ENCODE assay signal across 23 mouse cellular contexts in the genomic region with DNA sequence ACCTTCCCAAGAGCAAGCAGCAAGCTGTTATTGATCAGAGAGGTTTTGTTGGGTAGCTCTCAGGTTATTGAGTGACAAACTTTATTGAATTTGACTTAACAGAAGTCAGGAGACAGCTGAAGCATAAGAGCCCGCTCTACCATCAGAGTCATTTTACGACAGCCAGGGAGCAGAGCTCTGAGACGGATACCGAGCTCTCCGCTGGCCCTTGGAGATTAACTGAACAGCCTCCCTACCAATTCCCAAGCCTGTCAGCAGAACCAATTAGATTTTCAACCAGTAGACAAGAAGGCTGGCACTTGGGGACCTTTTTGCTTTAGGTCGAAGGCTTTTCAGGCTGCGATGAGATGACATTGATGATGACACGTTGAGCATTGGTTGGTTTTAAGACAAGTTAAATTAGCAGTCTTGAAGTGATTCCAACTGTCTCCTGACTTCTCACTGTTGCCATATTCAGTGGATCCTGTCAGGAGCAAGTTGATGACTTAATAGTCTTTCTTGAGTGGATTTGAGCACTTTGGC.
DNase-seq lines count a peak whose midpoint lies in the region; ATAC-seq and TF ChIP-seq lines count a peak whose summit lies in the region.
"Had no signal": no experiment of that assay in that cellular context is flagged by ENCODE, and none has a peak within 500 bp of the region (broad histone marks: within the 10 kb centered on the region; RNA-seq: fewer than 3 reads in every experiment).

No protein-coding gene starts in this region.

- H3K4me2 ChIP-seq in forebrain, embryonic 14.5 days (ENCODE audit: low read length): no peak overlapping the region
- H3K4me2 ChIP-seq in forebrain, embryonic 11.5 days (ENCODE audit: low read depth, low read length, severe bottlenecking): no peak overlapping the region
- H3K4me2 ChIP-seq in midbrain, embryonic 11.5 days: no peak overlapping the region
- no peak overlapping the region for H3K4me2 ChIP-seq in midbrain, postnatal 0 days (ENCODE audit: low read depth, low read length, poor library complexity, severe bottlenecking)
- H3K4me2 ChIP-seq: heart, embryonic 11.5 days; hindbrain, embryonic 12.5 days; hindbrain, embryonic 15.5 days had no signal

- no peak for ATAC-seq in forebrain, embryonic 14.5 days
- no peak for ATAC-seq in forebrain, embryonic 11.5 days (replicated peaks; ENCODE audit: low FRiP score)
- no peak for ATAC-seq in midbrain, embryonic 11.5 days (ENCODE audit: low FRiP score)
- ATAC-seq in midbrain, postnatal 0 days (ENCODE audit: low FRiP score): no peak
- ATAC-seq: intestine, postnatal 0 days; Patski had no signal

- H3K4me1 ChIP-seq in forebrain, embryonic 14.5 days (ENCODE audit: control insufficient read depth, insufficient read depth, low read length): no peaks in the 10 kb centered on the region
- no peaks in the 10 kb centered on the region for H3K4me1 ChIP-seq in forebrain, embryonic 11.5 days (replicated peaks; ENCODE audit: control insufficient read depth, insufficient read depth, low read length)
- no peaks in the 10 kb centered on the region for H3K4me1 ChIP-seq in midbrain, embryonic 11.5 days (ENCODE audit: control insufficient read depth, insufficient read depth, low read length)
- no peaks in the 10 kb centered on the region for H3K4me1 ChIP-seq in midbrain, postnatal 0 days (ENCODE audit: insufficient read depth, low read length)
- H3K4me1 ChIP-seq: hindbrain, embryonic 12.5 days; hindbrain, embryonic 15.5 days had no signal

- H3K27me3 ChIP-seq in forebrain, embryonic 14.5 days (replicated peaks; ENCODE audit: control insufficient read depth, insufficient read depth, low read length): no peaks in the 10 kb centered on the region
- H3K27me3 ChIP-seq in forebrain, embryonic 11.5 days (ENCODE audit: control insufficient read depth, insufficient read depth, low read length): no peaks in the 10 kb centered on the region
- no peaks in the 10 kb centered on the region for H3K27me3 ChIP-seq in midbrain, embryonic 11.5 days (ENCODE audit: control insufficient read depth, insufficient read depth, low read length)
- no peaks in the 10 kb centered on the region for H3K27me3 ChIP-seq in midbrain, postnatal 0 days (ENCODE audit: insufficient read depth, low read length)
- H3K27me3 ChIP-seq: CH12.LX; hindbrain, embryonic 12.5 days; hindbrain, embryonic 15.5 days; Patski had no signal

- WGBS in forebrain, embryonic 14.5 days: 85% methylated on average over 8 of the region's 8 CpGs
- WGBS in forebrain, embryonic 11.5 days: 78% methylated on average over 8 of the region's 8 CpGs
- WGBS in midbrain, embryonic 11.5 days: 79% methylated on average over 8 of the region's 8 CpGs
- WGBS in midbrain, postnatal 0 days: 52% methylated on average over 8 of the region's 8 CpGs

- H3K9me3 ChIP-seq in forebrain, embryonic 14.5 days (replicated peaks; ENCODE audit: control insufficient read depth, low read length): no peaks in the 10 kb centered on the region
- H3K9me3 ChIP-seq in forebrain, embryonic 11.5 days (ENCODE audit: control insufficient read depth, low read length): no peaks in the 10 kb centered on the region
- H3K9me3 ChIP-seq in midbrain, embryonic 11.5 days (ENCODE audit: control insufficient read depth, low read length): no peaks in the 10 kb centered on the region
- no peaks in the 10 kb centered on the region for H3K9me3 ChIP-seq in midbrain, postnatal 0 days (ENCODE audit: low read length)
- H3K9me3 ChIP-seq: G1E; hindbrain, embryonic 12.5 days; hindbrain, embryonic 15.5 days had no signal

- no peak overlapping the region for H3K9ac ChIP-seq in forebrain, embryonic 14.5 days (ENCODE audit: low read length)
- H3K9ac ChIP-seq in forebrain, embryonic 11.5 days (ENCODE audit: low read length): no peak overlapping the region
- H3K9ac ChIP-seq in midbrain, embryonic 11.5 days (ENCODE audit: low read length): no peak overlapping the region
- no peak overlapping the region for H3K9ac ChIP-seq in midbrain, postnatal 0 days (replicated peaks; ENCODE audit: low read length, poor library complexity, severe bottlenecking)
- H3K9ac ChIP-seq: hindbrain, embryonic 12.5 days; hindbrain, embryonic 15.5 days had no signal

- TF ChIP-seq CTCF in midbrain, postnatal 0 days (IDR thresholded peaks at IDR 0.05): no peak

- DNase-seq in forebrain, embryonic 14.5 days (ENCODE audit: low spot score): peak; percentile 60
- DNase-seq in forebrain, embryonic 11.5 days (ENCODE audit: low spot score): no peak
- peak; percentile 73 for DNase-seq in midbrain, embryonic 11.5 days (ENCODE audit: low spot score, missing footprints)
- no peak for DNase-seq in midbrain, postnatal 0 days (ENCODE audit: low spot score)
- peak; percentile 22 for DNase-seq in brain, embryonic 18.5 days (ENCODE audit: low read depth, low spot score)
- peak; percentile 51 for DNase-seq in retina, embryonic 14.5 days (ENCODE audit: low spot score)
- DNase-seq in right cerebral cortex, postnatal 14 days: no peak
- DNase-seq in kidney, postnatal 10 days: no peak
- DNase-seq: adrenal gland, postnatal 10 days; adrenal gland, postnatal 36 days; B cell, adult 2 months; cerebellum, adult 11-12 months; cerebellum, adult 9-10 months; cerebellum, postnatal 14 days; gastrocnemius, postnatal 10 days; gastrocnemius, postnatal 36 days had no signal

- no peak overlapping the region for H3K4me3 ChIP-seq in forebrain, embryonic 14.5 days (ENCODE audit: low read depth, low read length)
- no peak overlapping the region for H3K4me3 ChIP-seq in forebrain, embryonic 11.5 days (ENCODE audit: low read depth, low read length)
- no peak overlapping the region for H3K4me3 ChIP-seq in midbrain, embryonic 11.5 days (ENCODE audit: low read depth, low read length)
- no peak overlapping the region for H3K4me3 ChIP-seq in midbrain, postnatal 0 days (ENCODE audit: low read depth, low read length)
- H3K4me3 ChIP-seq: hindbrain, embryonic 12.5 days; hindbrain, embryonic 15.5 days had no signal

- H3K27ac ChIP-seq in forebrain, embryonic 14.5 days (ENCODE audit: low read depth, low read length): no peak overlapping the region
- no peak overlapping the region for H3K27ac ChIP-seq in forebrain, embryonic 11.5 days (ENCODE audit: low read depth, low read length)
- no peak overlapping the region for H3K27ac ChIP-seq in midbrain, embryonic 11.5 days (ENCODE audit: low read depth, low read length)
- no peak overlapping the region for H3K27ac ChIP-seq in midbrain, postnatal 0 days (ENCODE audit: low read depth, low read length)
- H3K27ac ChIP-seq: hindbrain, embryonic 12.5 days; hindbrain, embryonic 15.5 days had no signal

- no peaks in the 10 kb centered on the region for H3K36me3 ChIP-seq in forebrain, embryonic 14.5 days (ENCODE audit: control insufficient read depth, insufficient read depth, low read length)
- H3K36me3 ChIP-seq in forebrain, embryonic 11.5 days (ENCODE audit: control insufficient read depth, insufficient read depth, low read length): no peaks in the 10 kb centered on the region
- H3K36me3 ChIP-seq in midbrain, embryonic 11.5 days (ENCODE audit: control insufficient read depth, insufficient read depth, low read length): no peaks in the 10 kb centered on the region
- H3K36me3 ChIP-seq in midbrain, postnatal 0 days (ENCODE audit: insufficient read depth, low read length): no peaks in the 10 kb centered on the region
- H3K36me3 ChIP-seq: G1E; hindbrain, embryonic 12.5 days; hindbrain, embryonic 15.5 days had no signal

Comparison
In these comparisons a context has a peak if more than half of its experiments do, and no peak if none do; other contexts are left out.
1. DNase-seq: peak in forebrain, embryonic 14.5 days (single experiment), midbrain, embryonic 11.5 days (single experiment), brain, embryonic 18.5 days (single experiment) and retina, embryonic 14.5 days (single experiment); none in forebrain, embryonic 11.5 days (single experiment), midbrain, postnatal 0 days (single experiment), right cerebral cortex, postnatal 14 days (single experiment) and kidney, postnatal 10 days (single experiment).